Mouse (Mus musculus) urinary bladder, postnatal 25 days (tissue): ENCODE results near the gene Rb1.

Experiments
- DNase-seq: peaks from one replicate; pipeline ENCODE4 v3.0.0; 2022; ENCODE audit warnings: low spot score

The Rb1 gene

DNA sequence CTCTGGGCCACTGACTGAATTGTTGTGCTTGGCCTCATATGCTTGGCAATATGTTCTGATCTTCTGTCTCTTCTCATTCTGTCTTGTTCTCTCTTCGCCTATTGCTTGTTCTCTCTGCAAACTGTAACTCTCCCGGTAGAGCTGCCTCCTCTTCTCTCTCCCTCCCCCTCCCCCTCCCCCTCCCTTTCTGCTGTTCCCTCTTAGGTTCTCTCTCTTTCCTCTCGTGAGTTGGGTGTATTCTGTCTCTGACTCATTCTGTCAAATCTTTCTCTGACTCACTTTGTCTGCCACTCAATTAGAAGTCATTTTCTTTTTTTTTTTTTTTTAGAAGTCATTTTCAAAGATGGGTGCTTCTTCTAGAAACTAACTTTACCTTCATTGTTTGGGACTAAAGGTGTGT lies 178.9 kb downstream of the Rb1 start:
- no peak for DNase-seq

DNA sequence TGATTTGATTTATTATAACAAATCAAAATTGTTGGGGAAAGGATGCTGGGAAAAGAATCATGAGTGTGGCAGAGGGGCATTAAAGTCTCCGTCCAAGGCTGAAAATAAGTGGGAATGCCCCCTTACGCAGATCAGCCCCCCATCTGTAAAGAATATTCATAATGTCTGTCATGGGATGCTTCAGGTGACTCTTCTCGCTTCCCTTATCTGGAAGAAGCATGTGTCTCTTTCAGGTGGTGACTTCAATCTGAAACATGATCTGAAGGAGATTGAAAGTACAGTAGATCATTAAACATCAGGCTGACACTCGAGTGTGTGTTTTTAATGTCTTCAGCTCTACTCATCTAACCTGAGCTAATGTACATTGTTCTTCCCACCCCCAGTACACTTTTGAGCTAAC lies 180.1 kb downstream of the Rb1 start:
- no peak for DNase-seq

DNA sequence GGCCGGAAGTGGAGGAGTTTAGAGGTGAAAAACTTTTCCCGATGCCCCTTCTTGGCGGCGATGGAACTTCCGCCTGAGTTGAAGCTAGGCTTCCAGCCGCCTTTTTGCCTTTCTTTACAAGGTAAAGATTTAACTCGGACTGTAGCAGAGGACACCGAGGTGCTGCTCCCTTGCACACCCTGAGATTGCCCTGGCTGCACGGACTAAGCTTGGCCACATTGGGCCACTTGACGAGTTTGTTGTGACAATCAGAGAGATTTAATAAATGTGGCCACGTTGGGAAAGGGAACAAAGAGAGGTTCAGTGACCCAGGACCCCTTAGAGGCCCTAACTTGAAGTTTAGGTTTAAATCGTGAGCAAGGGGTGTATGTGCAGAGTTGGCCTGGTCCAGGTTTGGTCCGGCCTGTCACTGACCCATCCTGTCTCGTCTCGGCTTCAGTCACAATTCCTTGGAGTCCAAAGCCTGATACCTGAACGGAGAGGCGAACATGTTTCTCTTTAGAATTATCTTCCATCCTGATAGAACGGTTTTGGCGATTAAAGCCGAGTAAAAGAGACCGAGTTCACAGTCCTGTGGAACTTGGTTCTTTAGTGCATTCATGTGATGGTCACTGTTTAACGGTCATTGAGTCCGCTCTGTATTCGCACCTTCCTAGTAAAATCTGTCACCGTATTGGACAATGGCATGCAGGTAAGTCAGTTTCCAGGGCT lies 181.8 kb downstream of the Rb1 start:
- no peak for DNase-seq

DNA sequence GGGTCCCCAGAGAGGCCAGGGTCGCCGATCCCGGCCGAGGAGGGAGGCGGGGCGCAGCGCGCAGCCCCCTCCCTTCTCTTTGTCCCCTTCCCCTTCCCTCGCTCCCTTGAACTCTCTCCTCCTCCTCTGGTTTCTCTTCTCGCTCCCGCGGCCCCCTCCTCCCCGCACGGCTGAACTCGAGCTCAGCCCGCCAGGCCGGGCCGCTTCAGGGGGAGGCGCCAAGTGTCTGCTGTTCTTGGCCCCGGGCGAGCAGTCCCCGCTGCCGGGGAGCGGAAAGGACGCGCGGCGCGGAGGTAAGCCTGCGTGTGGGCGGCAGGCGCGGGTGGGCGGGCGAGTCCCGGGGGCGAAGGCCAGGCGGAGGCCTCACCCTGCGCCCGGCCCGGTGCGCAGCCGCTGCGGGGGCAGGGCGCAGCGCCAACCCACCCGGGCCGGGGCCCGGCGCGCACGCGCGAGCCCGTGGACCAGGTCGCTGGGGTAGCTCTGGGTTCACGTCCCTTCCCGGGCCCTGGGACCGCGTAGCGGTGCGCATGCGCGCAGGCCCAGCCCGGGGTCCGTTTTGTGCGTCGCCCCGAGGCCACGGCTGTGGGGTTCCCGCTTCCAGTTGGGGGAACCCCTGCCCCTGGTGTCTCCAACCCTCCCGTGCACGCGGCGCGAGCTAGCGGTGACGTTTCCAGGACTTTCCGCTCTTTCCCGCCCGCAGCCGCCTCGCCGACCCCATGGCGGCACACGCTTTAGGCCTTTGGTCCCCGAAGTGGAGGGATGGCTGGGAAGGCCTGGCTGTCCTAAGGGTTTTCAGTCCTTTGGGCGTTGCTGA lies 182.5 kb downstream of the Rb1 start:
- peak; percentile 76 for DNase-seq

DNA sequence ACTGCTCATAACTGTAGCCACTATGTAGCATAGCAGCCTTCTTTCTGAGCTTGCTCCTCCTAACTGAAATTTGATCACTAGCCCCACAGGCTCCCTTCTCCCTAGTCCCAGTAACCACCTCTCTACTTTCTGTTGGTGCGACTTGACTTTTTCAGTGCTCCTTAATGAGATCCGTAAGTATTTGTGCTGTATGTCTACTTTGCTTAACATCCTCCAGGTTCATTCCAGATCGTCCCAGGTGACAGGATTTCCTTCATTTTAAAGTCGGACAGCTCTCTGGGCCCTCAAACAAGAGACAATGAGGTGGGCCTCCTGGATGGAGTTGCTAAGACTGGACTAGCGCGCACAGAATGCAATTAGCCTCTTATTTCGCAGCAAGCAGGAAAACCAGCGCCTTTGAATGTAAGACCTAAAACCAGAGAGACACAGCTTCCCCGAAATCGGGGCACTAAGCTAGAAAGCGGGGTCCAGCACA lies 183.2 kb downstream of the Rb1 start:
- DNase-seq, result peak; percentile 27

- DNase-seq, result no peak
These were observed 183.8 kb downstream of the Rb1 start for GRCm38 (mm10) chr14:73141800-73142199.

DNA sequence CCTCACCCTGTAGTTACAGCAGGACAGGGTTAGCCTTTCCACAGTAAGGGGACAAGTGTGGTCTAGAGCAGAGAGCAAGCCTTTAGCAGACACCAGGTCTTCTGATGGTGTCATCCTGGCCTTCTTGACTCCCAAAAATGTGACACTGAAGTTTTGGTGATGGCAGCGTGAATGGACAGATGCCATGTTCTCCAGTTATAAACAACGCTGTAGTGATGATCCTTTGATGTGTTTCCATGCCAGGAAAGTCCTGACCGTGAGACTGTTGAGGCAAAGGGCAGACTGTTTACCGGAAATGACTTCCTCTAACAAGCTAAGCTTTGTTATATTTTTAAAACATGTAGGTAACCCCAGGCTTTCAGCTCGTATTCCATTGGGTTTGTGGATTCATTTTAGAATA lies 185.8 kb downstream of the Rb1 start:
- no peak for DNase-seq

DNA sequence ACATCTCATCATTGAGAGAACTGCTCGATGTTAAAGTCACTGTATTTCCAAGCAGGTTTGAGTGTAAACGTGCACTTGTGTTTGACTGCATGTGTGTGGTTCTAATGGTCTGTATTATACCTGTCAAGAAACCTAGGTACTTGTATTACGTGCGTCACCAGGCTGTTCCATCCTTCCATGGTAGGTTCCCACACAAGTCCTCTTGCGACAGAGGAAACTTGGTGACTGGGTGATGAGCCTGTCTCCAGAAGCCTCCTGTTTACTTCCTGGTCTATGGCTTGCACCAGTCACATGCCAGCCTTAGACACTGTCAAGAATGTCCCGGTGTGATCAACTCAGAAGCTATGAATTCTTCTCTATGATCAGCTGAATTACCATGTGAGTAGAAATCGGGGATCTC lies 187.1 kb downstream of the Rb1 start:
- no peak for DNase-seq

- no peak for DNase-seq
These were observed 188.4 kb downstream of the Rb1 start for GRCm38 (mm10) chr14:73137234-73137633.
